Mouse (Mus musculus): ENCODE data around the gene Pcsk2.

Gene Pcsk2

DNA sequence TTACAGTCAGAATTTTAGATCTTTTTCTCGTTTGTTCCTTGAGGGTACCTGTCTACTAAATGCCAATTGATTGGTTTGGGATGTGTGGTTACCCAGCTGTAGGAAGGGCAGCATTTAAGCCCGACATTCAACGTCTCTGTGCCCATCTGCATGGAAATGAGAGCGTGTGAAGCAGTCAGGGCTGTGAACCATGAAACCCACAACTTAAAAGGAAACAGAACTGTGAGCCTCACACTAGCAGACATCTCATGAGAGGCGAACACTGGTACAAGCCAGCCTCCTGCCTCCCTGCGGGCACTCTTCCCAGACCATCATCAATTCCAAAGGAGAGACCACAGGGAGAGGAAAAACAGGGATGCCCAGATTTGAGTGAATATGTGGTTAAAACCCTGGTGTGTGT lies 294.9 kb downstream of the Pcsk2 start:
- no peak for DNase-seq (ENCODE audit: low spot score)

DNA sequence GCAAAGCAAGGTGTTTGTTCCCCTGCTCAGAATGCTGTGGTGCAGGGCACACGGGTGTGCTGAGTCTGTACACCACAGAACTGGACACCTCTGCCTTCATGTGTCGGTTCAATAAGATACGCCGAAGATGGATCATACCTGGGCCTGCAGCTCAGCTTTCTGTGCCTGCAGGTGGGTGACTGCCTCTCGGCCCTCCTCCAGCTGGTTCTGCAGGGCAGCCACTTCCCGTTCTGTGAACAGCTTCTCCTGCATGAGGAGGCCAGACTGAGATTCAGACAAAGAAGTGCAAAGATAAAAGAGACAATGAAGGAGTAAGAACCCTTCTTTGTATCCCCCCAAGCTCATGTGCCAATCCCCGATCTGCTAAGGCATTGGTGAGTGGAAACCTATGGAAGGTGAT lies 295.6 kb downstream of the Pcsk2 start:
- no peak for DNase-seq (ENCODE audit: low spot score)

DNA sequence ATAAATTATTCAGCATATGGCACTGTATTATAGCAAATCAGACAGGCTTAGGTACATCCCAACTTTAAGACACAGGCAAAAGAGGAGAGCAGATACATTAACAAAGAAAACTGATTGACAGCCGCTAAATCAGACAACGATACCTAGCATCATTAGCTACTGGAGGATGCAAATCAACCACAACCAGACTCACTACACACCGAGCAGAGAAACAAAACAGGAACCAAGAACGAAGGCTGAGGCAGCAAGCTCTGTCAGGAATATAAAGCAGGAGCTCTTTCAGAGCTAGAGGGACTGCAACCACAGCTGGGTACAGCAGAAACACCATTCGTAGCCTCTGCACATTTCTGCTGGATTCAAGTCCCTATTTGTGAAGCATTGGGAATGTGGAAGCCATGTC lies 298.8 kb downstream of the Pcsk2 start:
- no peak for DNase-seq (ENCODE audit: low spot score)

DNA sequence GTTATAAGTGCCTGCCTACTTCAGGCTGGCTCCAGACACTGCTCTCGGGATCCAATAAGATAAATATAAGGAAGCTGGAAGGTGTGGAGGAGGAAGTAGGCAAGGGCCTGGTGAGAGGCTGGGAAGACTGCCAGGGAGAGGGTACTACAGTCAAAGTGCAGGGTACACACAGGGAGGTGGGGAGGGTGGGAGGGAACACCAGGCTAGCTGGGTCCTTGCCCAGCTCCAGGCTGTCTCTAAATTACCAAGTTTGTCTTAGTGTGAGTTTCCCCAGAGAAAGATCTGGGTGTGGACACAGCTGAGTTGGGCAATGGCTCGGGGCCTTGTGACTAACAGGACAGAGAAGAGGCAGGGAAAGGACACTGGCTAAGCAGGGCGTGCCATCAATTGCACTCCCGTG lies 300.8 kb downstream of the Pcsk2 start:
- peak; percentile 28 for DNase-seq (ENCODE audit: low spot score)

DNA sequence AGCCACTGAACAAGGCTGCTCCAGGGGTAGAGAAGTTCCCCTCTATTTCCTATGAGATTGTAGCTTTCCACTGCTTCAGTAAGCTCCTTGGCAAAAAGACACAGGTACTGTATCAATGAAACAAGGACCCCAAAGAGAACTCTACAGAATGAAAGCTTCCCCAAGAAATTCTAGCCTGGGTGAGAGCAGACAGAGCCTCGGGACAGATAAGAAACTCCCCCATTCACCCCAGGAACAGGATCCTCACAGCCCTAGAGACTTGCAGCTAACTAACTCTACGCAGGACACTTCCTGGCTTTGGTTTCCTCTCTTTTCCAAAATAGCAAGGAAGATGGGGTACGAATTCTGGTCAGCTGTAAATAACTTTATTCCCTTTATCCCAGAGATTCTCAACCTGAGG lies 301.3 kb downstream of the Pcsk2 start:
- no peak for DNase-seq (ENCODE audit: low spot score)

DNA sequence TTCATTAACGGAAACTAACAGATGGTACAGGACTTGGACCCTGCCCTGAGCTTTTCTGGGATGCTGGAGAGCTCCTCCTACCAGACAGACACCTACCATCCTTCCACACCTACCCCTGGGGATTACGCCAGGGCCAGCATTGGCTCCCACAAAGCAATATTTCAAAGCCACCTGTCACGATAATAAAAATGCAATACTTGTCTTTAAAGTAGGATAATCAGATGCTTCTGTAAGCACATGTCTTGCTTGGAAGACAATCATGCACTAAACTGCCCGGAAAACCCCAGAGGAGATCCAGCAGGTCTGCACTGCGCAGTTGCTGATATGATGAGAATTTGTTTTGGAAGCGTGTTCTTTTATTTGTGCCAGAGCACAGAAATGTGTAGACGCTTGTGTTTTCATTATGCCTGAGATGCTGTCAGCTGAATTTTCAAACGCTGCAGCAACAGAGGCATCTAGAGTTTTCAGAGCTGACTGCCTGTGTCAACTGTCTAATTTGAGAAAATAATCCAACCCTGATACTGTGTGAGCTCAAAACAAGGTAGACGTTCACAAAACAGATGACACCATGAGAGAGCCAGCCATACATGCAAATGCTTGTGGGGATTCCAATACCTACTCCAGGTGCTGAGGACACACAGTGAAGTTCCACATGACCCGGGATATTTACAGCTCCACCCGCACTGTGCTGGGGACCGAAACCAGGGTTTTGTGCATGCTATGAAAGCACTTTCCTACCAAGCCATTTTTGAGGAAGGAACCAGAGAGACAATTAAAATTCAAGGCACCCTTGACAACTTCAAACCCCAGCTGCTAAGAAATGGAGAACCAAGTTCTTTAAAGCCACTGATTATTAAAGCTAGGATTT lies 305.6 kb downstream of the Pcsk2 start:
- no peak for DNase-seq (ENCODE audit: low spot score)

DNA sequence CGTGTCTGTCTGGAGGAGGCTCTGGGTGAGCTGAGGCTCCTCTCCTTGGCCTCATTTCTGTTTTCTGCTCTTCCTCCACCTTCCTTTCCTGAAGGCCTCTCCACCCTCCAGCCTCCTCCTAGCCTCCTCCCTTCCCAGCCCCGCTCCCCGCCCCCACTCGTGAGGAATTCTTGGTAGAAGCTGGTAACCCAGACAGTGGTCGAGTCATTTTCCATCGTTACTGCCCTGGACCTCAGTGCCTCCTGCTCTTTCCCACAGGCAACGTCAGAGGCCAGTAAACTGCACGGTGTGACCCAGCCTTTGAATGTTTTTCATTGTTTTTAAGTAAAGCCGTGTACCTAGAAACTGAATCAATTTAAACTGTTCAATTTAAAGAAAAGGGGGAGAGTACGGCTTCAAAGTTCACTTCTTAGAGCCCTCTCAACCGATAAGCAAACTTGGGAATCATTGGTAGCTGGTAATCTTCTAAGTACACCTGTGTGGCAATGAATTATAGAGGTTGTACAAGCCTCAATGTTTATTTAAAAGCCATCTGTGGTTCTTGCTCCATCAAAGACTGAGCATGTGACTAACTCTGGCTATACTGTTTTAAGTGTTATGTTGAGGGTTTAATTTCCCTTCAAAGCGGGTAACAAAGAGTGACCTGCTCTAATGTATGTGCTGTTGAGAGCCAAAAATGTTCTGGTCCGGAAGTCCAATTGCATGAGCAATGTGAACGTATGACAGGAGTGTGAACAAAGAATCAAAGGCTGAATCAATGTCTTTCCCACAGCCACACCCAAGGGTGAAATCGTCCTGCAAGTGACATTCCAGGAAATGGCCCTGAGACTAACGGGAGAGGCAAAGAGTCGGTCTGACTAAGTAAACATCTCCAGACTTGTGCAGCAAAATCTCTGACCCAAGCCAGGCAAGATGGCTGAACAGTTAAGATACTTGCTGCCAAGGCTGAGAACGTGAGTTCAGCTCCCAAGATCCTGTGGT lies 306.6 kb downstream of the Pcsk2 start:
- no peak for DNase-seq (ENCODE audit: low spot score)

DNA sequence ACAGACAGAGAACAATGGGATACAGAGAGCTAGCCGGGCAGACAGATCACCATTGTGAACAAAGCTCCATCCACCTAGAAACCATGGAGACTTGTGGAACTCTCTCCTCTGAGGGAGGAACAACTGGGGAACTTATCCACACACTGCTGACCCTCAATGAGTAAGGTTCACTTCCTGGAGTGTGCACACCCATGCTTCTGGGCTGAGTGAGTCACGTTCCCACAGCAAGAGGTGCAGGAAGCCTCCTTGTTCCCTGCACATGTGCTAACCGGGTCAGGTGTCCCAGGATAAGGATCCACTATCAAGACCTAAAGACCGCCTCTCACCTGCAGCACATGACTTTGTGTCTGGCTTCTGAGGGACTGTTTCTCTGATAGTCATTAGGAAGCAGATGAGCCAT lies 307.5 kb downstream of the Pcsk2 start:
- no peak for DNase-seq (ENCODE audit: low spot score)

DNA sequence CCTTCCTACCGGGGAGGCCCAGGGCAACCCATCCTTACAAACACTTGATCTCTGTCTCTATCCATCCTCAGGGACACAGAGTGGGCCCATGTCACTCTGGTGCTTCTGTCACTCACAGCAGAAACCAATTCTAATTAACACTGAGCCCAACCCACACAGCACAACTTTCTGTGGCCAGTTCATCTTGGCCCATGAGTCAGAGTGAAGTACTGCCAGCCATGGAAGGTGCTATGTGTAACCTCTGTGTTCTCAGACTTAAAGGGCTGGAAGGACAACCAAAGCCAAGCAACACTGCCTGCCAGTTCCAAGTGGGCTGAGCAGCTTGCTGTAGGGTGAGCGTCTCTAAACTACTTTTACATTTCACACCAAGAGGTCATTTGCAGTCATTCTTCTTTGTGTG lies 313.2 kb downstream of the Pcsk2 start:
- DNase-seq (ENCODE audit: low spot score) = no peak

DNA sequence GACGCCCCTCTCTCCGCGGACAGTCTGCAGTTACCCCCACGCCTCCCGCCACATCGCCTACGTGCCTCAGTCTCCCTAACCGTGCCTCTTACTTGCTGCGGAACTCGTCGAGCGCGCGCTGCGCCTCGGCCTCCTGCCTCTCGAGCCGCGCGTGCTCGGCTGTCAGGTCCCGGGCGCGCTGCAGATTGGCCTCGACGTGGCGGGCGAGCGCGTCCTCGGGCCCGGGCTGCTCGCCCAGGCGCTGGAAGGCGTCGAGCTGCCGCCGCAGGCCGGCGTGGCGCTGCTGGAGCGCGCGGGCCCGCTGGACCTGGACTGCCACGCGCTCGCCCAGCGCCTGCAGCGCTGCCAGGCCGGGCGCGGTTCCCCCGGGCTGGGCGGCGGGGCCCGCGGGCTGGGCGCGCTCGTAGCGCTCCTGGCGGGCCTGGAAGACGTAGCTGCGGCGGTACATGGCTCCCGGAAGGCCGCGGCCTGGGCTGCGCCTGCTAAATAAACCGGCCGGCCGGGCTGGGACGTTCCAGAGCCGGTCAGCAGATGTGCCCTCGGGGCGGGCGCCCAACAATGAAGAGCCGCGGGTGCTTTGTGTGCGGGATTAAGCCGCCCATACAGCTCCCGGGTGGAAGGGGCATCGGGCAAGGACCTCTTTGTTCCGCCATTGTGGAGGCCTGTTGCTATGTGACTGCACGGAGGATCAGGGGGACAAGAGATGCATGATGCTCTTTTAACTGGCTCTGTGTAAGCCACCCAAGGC lies 316.7 kb downstream of the Pcsk2 start, which contains the start of gene Bfsp1:
Bfsp1 (minus strand) TSS at position 690 of the 748 bp plus-strand sequence.
- no peak for DNase-seq (ENCODE audit: low spot score)

DNA sequence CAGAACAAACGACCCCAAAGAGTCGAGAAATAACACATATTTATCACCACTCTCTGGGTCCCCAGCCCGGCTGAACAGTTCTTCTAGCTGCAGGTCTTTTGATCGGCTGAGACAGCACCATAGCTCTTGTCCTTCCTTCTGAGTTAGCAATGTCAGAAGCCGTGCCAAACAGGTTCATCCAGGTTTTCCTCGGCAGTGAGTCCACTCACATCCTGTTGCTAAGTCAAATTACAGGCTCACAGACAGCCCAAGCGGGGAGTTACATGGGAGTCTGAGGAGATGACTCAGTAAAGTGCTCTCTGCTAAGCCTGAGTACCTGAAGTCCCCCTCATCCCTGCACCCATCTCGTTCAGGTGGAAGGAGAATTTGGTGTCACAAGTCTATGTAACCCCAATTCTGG lies 318.6 kb downstream of the Pcsk2 start:
- DNase-seq (ENCODE audit: low spot score) = no peak
